Mouse (Mus musculus): ENCODE data around the gene Gm10382. TPM values are rescaled to one million over a fixed set of nuclear protein-coding genes. Genes with fewer than 3 reads are reported as not detected.
"Not testable (repeated sequence)": the region's sequence is repeated elsewhere in the genome, so short reads cannot be mapped to it uniquely, and the experiment has no call there.

Gm10382 gene
- polyA plus RNA-seq, 1 experiment from 2014 or later: 0.70 TPM

- Histone ChIP-seq H3K4me3 (no peak overlapping the region), H3K4me2 (no peak overlapping the region), H3K9ac (no peak overlapping the region), H3K27me3 (replicated peaks) (no peaks in the 10 kb centered on the region), H3K36me3 (no peaks in the 10 kb centered on the region), H3K27ac (replicated peaks) (no peak overlapping the region), H3K9me3 (no peaks in the 10 kb centered on the region), H3K4me1 (0 out of 2 replicates have a peak, but pooled peaks cover 3% of the 10 kb centered on the region)
- no peak for ATAC-seq (ENCODE audit: extremely low read depth, insufficient number of reproducible peaks, low FRiP score, low TSS enrichment)
- WGBS: 50% methylated on average over 4 of the region's 4 CpGs
Measured at GRCm38 (mm10) chr5:125372027-125372426, 17.1 kb upstream of the Gm10382 start.

GRCm38 (mm10) chr5:125375871-125376270, 13.3 kb upstream of the Gm10382 start:
- Histone ChIP-seq H3K36me3 (no peaks in the 10 kb centered on the region), H3K4me3 (no peak overlapping the region), H3K4me1 (no peaks in the 10 kb centered on the region), H3K27ac (replicated peaks) (no peak overlapping the region), H3K27me3 (replicated peaks) (no peaks in the 10 kb centered on the region), H3K4me2 (no peak overlapping the region), H3K9me3 (no peaks in the 10 kb centered on the region), H3K9ac (no peak overlapping the region)
- no peak for ATAC-seq (ENCODE audit: extremely low read depth, insufficient number of reproducible peaks, low FRiP score, low TSS enrichment)
- 77% methylated on average over 2 of the region's 2 CpGs for WGBS

DNA sequence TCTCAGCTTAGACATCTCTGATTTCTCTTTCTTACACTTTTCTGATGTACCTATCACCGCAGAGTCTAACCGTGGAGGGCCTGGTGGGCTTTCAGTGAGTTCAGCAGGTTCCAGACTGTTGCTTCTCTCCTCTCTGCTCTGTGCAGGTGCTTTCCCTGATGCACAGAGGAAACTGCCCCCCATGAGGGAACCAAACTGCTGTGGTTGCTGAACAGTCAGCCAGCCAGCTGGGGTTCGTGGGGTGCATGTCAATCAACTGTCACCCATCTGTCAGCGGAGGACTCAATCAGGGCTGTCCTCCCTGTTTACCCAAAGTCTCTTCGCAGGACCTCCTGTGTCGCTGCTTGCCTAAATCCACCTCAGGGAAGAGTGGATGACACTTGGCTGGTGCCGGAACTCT, 11.9 kb upstream of the Gm10382 start:
- H3K4me2 ChIP-seq: no peak overlapping the region
- no peak overlapping the region for H3K4me3 ChIP-seq
- H3K27me3 ChIP-seq (replicated peaks): no peaks in the 10 kb centered on the region
- no peak for ATAC-seq (ENCODE audit: extremely low read depth, insufficient number of reproducible peaks, low FRiP score, low TSS enrichment)
- H3K9me3 ChIP-seq: no peaks in the 10 kb centered on the region
- no peak overlapping the region for H3K9ac ChIP-seq
- no peaks in the 10 kb centered on the region for H3K4me1 ChIP-seq
- H3K36me3 ChIP-seq: no peaks in the 10 kb centered on the region
- no peak overlapping the region for H3K27ac ChIP-seq (replicated peaks)
- 60% methylated on average over 7 of the region's 7 CpGs for WGBS

DNA sequence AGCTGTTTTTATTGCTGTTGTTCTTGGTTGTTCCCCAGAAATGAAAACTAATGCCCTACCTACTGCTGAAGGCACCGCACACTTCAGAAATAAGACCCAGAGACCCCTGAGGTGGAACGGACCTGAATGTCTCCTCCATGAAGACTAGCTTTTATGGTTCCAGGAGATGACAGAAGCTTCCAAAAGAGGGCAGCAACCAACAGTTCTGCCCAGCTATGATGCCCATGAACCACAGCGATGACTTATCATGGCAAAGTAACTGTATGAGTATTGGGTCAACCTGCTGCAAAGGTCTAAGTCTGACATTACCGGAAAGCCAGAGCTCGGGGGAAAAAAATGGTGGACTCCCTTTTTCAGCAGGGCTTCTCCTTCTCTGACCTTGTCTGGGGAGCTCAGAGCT, 10.2 kb upstream of the Gm10382 start:
- H3K4me1 ChIP-seq: no peaks in the 10 kb centered on the region; the same call in 1 of the 2 replicates
- no peak overlapping the region for H3K27ac ChIP-seq (replicated peaks)
- H3K4me3 ChIP-seq: no peak overlapping the region
- no peaks in the 10 kb centered on the region for H3K9me3 ChIP-seq
- no peak overlapping the region for H3K4me2 ChIP-seq
- no peak for ATAC-seq (ENCODE audit: extremely low read depth, insufficient number of reproducible peaks, low FRiP score, low TSS enrichment)
- H3K27me3 ChIP-seq (replicated peaks): no peaks in the 10 kb centered on the region
- peaks cover 8% of the 10 kb centered on the region for H3K36me3 ChIP-seq
- 81% methylated on average over 5 of the region's 5 CpGs for WGBS
- no peak overlapping the region for H3K9ac ChIP-seq

DNA sequence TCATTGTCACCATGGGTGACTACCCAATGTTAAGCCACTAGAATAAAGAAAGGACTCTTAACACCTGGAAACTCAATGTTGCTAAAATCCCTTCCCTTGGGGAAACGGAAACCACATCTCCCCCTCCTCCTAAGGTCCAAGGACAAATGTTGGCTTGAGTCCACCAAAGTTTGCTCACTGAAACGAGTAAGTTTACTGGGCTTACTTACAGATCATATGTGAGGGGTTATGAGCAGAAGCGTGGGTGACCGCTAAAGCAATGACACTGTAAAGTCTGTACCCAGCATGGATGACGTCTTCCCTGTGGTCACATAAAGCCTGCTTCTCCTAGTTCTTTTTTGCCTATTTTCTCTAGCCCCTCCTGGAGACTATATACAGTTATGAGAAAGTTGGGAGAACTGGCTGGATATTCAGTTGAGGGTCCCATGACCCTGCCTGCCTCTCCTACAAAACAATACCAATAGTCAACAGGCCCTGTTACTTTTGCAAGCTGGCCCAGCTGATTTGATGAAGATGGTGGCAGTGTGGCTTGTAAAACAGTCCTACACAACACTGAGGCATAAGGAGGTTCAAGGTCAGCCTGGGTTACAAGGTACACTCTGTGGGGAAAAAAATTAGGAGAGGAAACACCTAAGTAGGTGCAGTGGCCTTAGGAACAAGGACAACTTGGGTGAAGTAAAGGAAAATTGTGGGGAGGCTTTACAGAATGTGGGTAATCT, 7.0 kb upstream of the Gm10382 start:
- Histone ChIP-seq H3K4me1 (peaks cover 19% of the 10 kb centered on the region), H3K4me2 (no peak overlapping the region), H3K27ac (replicated peaks) (no peak overlapping the region), H3K4me3 (no peak overlapping the region), H3K36me3 (peaks cover 31% of the 10 kb centered on the region), H3K9me3 (no peaks in the 10 kb centered on the region), H3K27me3 (replicated peaks) (no peaks in the 10 kb centered on the region), H3K9ac (no peak overlapping the region)
- 70% methylated on average over 5 of the region's 5 CpGs for WGBS
- ATAC-seq (ENCODE audit: extremely low read depth, insufficient number of reproducible peaks, low FRiP score, low TSS enrichment): no peak

GRCm38 (mm10) chr5:125382673-125383558, 6.2 kb upstream of the Gm10382 start:
- 46% methylated on average over 6 of the region's 6 CpGs for WGBS
- H3K4me1 ChIP-seq: peaks cover 19% of the 10 kb centered on the region
- H3K4me3 ChIP-seq: no peak overlapping the region
- H3K27ac ChIP-seq (replicated peaks): no peak overlapping the region
- no peak overlapping the region for H3K9ac ChIP-seq
- ATAC-seq (ENCODE audit: extremely low read depth, insufficient number of reproducible peaks, low FRiP score, low TSS enrichment): no peak
- no peak overlapping the region for H3K4me2 ChIP-seq
- no peaks in the 10 kb centered on the region for H3K9me3 ChIP-seq
- no peaks in the 10 kb centered on the region for H3K27me3 ChIP-seq (replicated peaks)
- H3K36me3 ChIP-seq: peaks cover 33% of the 10 kb centered on the region

DNA sequence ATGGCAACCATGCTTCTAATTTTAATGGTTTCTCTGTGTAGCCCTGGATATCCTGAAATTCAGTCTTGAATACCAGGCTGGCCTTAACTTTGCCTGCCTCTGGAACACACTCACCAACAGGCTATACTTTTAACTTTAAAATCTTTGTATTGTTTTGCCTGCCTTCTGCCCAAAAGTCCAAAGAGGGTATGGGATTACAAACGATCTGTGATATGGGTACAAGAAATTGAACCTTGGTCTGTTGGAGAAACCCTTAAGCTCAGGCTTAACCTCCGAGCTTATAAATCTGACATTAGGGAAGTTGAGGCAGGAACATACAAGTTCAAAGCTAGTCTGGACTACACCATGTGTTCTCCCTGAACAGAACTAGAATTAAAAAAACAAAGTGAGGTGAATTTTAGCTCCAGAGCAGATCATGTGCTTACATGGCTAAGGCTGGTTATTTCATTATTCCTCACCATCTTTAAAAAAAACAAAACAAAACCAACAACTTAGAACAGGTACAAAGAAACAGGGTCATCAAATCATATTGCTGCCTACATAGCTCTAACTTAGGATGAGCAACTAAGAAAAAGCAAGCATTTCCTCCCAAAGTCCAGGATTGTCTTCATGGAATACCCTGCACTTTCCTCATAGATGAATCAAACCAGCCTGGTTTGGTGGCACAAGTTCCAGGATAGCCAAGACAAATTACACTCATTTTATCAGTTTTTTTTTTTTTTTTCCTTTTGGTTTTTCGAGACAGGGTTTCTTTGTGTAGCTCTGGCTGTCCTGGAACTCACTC, 5.3 kb upstream of the Gm10382 start:
- Histone ChIP-seq H3K27me3 (replicated peaks) (no peaks in the 10 kb centered on the region), H3K36me3 (peaks cover 41% of the 10 kb centered on the region)
- WGBS: 64% methylated on average over 3 of the region's 3 CpGs

DNA sequence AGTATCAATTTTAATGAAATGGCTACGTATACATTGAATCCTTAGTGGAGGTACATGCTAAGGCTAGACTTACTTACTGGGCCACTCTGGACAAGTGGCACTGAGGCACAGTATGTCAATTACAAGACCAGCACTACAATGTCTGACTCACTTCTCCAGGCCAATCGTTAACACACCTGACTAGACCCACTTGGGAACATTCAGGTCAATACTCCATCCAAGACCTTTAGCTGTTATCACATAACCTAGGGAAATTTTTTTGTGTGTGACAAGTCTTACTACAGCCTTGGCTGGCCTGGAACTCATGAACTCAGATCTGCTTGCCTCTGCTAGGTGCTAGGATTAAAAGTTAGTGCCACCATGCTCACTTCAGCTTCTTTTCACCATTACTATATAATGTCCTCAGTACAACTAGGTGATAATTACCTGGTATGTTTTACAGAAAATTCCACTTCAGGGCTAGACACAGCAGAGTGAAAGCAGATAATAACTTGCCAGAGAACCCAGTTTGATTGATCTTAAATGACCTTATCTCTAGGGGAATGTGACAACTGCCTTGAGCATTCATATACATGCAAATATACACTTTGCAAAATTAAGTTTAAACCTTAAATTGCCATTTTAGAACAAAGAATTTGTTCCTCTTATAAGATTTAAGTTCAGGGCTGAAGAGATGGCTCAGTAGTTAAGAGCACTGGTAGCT, 4.5 kb upstream of the Gm10382 start:
- H3K4me2 ChIP-seq: peak overlapping the region; percentile 51; the same call in 1 of the 2 replicates
- peaks cover 25% of the 10 kb centered on the region for H3K4me1 ChIP-seq
- H3K9ac ChIP-seq: no peak overlapping the region
- no peak overlapping the region for H3K27ac ChIP-seq (replicated peaks)
- H3K27me3 ChIP-seq (replicated peaks): no peaks in the 10 kb centered on the region
- no peaks in the 10 kb centered on the region for H3K9me3 ChIP-seq
- peaks cover 41% of the 10 kb centered on the region for H3K36me3 ChIP-seq
- peak overlapping the region; percentile 14; the same call in 1 of the 2 replicates for H3K4me3 ChIP-seq
- WGBS: 79% methylated on average over 2 of the region's 2 CpGs
- ATAC-seq (ENCODE audit: extremely low read depth, insufficient number of reproducible peaks, low FRiP score, low TSS enrichment): no peak

More for the DNA sequence above, 5.3 kb upstream of the Gm10382 start:
- Histone ChIP-seq H3K4me3 (peak overlapping the region; percentile 6), H3K9me3 (no peaks in the 10 kb centered on the region), H3K9ac (no peak overlapping the region), H3K4me1 (peaks cover 25% of the 10 kb centered on the region), H3K27ac (replicated peaks) (no peak overlapping the region; the same call in 1 of the 2 replicates), H3K4me2 (0 out of 2 replicates have a peak overlapping the region, but pooled peaks have one; percentile 3)
- ATAC-seq (ENCODE audit: extremely low read depth, insufficient number of reproducible peaks, low FRiP score, low TSS enrichment): no peak

DNA sequence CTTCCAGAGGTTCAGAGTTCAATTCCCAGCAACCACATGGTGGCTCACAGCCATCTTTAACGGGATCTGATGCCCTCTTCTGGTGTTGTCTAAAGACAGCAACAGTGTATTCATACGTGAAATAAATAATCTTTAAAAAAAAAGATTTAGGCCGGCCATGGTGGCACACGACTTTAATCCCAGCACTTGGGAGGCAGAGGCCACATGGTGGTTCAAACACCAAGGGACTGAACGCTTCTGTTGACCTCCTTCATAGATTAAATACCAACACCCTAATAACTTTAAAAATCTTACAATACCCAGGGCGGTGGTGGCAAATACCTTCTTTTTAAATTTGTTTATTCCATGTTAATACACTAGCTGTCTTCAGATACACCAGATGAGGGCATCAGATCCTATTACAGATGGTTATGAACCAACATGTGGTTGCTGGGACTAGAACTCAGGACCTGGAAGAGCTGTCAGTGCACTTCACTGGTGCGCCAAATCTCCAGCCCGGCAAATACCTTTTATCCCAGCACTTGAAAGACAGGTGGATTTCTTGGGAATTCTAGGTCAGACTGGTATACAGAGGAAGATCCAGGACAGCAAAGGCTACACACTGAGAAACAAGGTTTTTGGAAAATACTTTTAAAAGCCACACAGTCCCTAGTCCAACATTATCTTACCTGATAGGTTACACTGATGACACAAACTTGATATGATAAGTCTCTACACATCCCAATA, 3.7 kb upstream of the Gm10382 start:
- no peak for ATAC-seq (ENCODE audit: extremely low read depth, insufficient number of reproducible peaks, low FRiP score, low TSS enrichment)
- Histone ChIP-seq H3K4me1 (peaks cover 28% of the 10 kb centered on the region), H3K36me3 (peaks cover 41% of the 10 kb centered on the region), H3K4me3 (peak overlapping the region; percentile 19), H3K27me3 (replicated peaks) (no peaks in the 10 kb centered on the region), H3K9ac (peak overlapping the region; percentile 56), H3K27ac (replicated peaks) (no peak overlapping the region), H3K9me3 (no peaks in the 10 kb centered on the region), H3K4me2 (peak overlapping the region; percentile 51)
- WGBS: 72% methylated on average over 8 of the region's 8 CpGs

DNA sequence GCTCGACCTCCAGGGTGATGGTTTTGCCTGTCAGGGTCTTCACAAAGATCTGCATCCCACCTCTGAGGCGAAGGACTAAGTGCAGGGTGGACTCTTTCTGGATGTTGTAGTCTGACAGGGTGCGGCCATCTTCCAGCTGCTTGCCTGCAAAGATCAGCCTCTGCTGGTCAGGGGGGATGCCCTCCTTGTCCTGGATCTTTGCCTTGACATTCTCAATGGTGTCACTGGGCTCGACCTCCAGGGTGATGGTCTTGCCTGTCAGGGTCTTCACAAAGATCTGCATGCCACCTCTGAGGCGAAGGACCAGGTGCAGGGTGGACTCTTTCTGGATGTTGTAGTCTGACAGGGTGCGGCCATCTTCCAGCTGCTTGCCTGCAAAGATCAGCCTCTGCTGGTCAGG, 1.8 kb upstream of the Gm10382 start:
- H3K9me3 ChIP-seq: not testable (repeated sequence)
- Histone ChIP-seq H3K4me2 (peak overlapping the region; percentile 30; the same call in 1 of the 2 replicates), H3K36me3 (peaks cover 41% of the 10 kb centered on the region)

More for the DNA sequence above, 1.8 kb upstream of the Gm10382 start:
- H3K4me1 ChIP-seq: peaks cover 46% of the 10 kb centered on the region
- not testable (repeated sequence) for H3K27ac ChIP-seq (replicated peaks); H3K9ac ChIP-seq; ATAC-seq (ENCODE audit: extremely low read depth, insufficient number of reproducible peaks, low FRiP score, low TSS enrichment); H3K27me3 ChIP-seq (replicated peaks); H3K4me3 ChIP-seq
- WGBS: 82% methylated on average over 5 of the region's 6 CpGs
